Mouse (Mus musculus): ENCODE results near the gene Plch2.

The Plch2 gene

GRCm38 (mm10) chr4:154958621-154959020 lies 98.0 kb downstream of the Plch2 start:
- no peak for DNase-seq (ENCODE audit: low spot score in 2 of 2)

GRCm38 (mm10) chr4:154958171-154958570 lies 98.4 kb downstream of the Plch2 start:
- no peak for DNase-seq (ENCODE audit: low spot score in 2 of 2)

DNA sequence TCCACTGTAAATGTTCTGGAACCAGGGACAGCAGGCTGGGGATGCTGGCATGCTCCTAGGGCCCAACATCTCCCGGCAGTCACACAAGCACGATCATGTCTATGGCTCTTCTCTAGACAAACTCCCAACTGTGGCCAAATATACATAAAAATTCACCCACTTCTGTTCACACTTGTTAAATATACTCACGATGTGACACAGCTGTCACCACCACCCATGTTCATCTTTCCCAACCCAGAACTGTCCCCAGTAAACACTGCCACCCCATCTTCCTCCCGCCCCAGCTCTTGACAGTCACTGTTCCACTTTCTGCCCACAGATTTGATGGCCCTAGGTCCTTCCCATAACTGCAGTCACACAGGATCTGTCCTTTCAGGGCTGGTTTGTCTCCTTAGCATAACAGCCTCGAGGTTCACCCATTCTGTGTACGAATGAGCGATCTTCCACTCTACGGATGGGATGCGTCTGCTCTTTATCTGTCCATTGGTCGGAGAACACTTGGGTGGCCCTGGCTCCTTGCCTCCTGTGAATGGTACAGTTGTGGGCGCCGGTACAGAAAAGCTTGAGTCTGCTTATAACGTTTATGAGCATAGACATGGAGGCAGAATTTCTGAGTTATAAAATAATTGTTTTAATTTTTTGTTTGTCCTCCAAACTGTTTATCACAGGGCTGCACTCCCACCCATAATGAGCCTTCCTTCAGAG lies 99.1 kb downstream of the Plch2 start:
- no peak for DNase-seq (ENCODE audit: low spot score in 2 of 2)

- no peak for DNase-seq (ENCODE audit: low spot score in 2 of 2)
Measured at GRCm38 (mm10) chr4:154956604-154957003, 100.0 kb downstream of the Plch2 start.

DNA sequence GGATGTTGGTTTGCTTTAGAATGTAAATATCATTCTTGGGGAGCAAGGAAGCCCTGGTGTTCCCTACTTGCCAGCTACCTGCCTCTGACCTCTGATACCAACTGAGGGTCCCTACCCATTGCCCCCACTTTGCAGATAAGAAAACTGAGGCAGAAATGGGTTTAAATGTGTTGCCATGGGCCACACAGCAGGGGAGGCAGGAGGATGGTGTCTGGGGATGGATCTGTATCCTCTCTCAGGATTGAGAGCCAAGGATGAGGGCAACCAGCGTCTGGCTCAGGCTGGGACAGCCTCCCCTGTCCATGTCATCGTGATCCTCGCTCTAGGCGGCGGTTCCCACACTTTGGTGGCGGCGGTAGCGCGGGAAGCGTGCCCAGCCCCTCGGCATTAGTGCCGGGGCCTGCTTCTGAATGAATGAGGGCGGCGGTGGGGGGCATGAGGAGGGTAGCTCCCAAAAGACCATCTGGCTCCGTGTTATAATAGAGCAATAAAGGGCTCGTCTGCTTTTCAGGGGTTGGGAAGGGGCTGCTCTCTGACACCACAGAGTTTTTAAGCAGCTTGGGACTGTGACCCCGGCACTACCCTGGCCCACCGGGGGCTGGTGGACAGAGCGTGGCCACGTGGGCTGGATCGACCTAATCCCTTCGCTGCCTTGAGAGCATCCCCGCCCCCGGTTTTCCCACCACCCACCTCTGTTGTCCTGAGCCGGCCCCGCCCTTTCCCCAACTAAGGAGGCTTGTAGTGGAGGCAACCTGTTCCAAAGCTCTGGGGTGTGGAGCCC lies 103.9 kb downstream of the Plch2 start:
- no peak for DNase-seq (ENCODE audit: low spot score in 2 of 2)

DNA sequence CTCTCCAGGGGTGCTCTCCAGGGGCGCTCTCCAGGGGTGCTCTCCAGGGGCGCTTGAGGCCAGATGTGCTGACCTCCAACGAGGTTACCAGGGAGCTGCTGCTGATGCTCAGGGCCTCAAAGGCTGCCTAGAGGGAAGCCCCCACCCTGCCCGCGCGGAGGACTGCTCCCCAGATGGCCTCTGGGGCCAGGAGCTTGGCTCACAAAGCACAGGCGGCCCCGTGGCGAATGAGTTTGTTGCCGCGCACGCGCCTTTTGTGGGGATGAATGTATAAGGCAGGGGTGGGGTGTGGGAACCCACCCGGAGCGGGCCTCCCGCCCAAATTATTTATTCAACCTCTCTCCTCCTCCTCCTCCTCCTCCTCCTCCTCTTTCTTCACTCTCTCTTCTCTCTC lies 107.0 kb downstream of the Plch2 start:
- DNase-seq (ENCODE audit: low spot score in 2 of 2) = no peak

- DNase-seq (ENCODE audit: low spot score in 2 of 2) = no peak
Measured at GRCm38 (mm10) chr4:154948940-154949588, 107.5 kb downstream of the Plch2 start.

- DNase-seq (ENCODE audit: low spot score in 2 of 2) = no peak
Measured at GRCm38 (mm10) chr4:154948066-154948939, 108.3 kb downstream of the Plch2 start.

GRCm38 (mm10) chr4:154946319-154946718 lies 110.3 kb downstream of the Plch2 start:
- no peak for DNase-seq (ENCODE audit: low spot score in 2 of 2)

- DNase-seq (ENCODE audit: low spot score in 2 of 2) = peak; percentile 82 to 86
Measured at GRCm38 (mm10) chr4:154944121-154944590, 112.4 kb downstream of the Plch2 start.

- no peak for DNase-seq (ENCODE audit: low spot score in 2 of 2)
Measured at GRCm38 (mm10) chr4:154943323-154944039, 113.1 kb downstream of the Plch2 start.

DNA sequence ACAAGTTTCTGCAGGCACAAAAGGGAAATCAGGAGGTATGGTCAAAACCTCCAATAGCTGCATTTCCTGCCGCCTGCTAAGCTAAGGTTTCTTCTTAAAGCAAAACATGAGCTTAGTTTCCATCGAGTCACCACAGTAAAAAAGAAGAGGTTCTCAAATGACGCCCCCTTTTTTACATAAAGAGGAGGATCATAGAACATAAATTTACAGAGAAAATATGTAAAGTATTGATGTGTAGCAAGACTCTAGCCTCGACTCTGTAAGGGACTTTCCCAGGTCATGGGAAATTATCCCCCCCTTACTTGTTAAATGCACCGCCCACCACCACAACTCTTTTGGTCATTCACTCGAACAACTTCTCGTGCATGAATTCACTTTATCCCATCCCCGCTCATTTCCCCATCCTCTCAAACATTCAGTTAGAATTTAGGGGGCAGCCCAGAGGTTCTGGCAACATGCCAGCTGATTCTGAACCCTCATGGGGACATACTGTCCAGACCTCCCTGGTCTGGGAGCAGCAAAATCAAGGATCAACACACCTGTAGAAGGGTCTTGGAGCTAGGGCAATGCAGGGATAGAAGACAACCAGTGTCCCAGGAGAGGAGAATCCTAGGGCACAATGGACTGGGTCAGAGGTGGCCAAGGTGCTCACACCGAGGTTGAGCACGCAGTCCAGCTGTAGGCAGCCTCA lies 113.8 kb downstream of the Plch2 start:
- DNase-seq (ENCODE audit: low spot score in 2 of 2) = no peak

DNA sequence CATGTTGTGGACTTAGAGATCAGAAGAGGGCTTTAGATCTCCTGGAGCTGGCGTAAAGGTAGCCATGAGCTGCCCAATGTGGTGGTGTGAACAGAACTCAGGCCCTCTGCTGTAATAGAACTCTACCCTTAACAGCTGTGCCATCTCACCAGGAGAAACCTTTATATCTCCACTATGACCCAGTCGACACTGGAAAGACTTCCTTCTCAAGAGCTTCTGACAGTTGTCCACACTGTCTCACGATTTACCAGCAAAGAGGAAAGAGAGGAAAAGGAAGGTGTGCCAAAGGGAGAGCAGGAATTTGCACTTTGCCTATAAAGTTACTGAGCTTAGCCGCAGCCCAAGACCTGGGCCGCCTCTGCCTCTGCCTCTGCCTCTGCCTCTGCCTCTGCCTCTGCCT lies 114.8 kb downstream of the Plch2 start:
- DNase-seq (ENCODE audit: low spot score in 2 of 2) = no peak

GRCm38 (mm10) chr4:154940156-154940555 lies 116.4 kb downstream of the Plch2 start:
- no peak for DNase-seq (ENCODE audit: low spot score in 2 of 2)

- DNase-seq (ENCODE audit: low spot score in 2 of 2) = no peak
Measured at GRCm38 (mm10) chr4:154937746-154938145, 118.8 kb downstream of the Plch2 start.

GRCm38 (mm10) chr4:154936542-154937255 lies 119.9 kb downstream of the Plch2 start:
- DNase-seq (ENCODE audit: low spot score in 2 of 2) = no peak

DNA sequence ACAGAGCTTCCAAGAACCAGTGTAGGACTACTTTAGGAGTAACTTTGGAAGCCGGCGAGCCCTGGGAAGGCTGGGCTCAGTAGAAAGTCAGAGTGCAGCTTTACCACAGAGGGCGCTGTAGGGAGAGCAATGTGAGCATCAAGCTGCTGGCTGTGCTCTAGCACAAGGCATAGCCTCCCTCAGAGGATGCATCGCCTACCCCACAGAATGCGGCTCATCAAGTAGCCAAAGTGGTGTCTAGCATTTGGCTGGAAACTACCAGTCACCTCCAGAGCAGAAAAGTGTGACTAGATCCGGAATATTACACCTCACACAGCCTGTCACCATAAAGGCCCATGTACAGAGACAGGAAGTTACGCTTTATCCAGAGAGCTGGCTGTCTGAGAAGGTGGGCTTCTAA lies 120.8 kb downstream of the Plch2 start:
- DNase-seq (ENCODE audit: low spot score in 2 of 2) = no peak

- DNase-seq (ENCODE audit: low spot score in 2 of 2) = no peak
Measured at GRCm38 (mm10) chr4:154934800-154935199, 121.8 kb downstream of the Plch2 start.

DNA sequence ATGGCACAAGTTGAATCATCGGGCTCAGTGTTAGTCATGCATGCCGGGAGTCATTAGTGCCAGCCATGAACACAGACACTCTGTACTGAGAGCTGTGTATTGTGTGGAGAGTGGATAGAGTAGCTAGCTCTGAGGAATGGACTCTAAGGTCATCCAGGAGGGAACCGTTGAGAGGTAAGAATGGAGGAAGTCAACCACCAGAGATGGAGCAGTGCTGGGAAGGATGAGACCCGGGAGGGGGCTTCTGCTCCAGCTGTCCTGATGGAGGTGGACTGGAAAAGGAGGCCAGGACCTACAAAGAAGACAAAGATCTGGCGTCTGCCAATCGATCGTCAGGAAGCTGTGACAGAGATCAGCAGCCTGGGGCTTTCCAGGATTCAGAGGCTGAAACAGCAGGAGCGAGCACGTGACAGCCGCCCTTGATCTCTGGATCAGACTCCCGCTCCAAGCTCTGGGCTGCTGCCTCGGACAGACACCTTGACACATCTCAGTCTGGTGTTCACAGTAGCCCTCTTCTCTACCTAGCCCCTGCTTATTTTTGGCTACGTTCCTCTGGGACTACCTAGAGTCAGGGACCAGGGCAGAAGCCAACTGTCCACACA lies 123.2 kb downstream of the Plch2 start:
- no peak for DNase-seq (ENCODE audit: low spot score in 2 of 2)

Measured in spleen, postnatal 4 days (tissue).